Comparison of ENCODE assay signal across 8 mouse cellular contexts in genomic region chr19:58903899-58904327, GRCm38 (mm10). TPM values are rescaled to one million over a fixed set of nuclear protein-coding genes. Genes with fewer than 3 reads are reported as not detected.
A peak's percentile ranks its signal among the peaks of the same experiment; 100 is the strongest.
DNase-seq lines count a peak whose midpoint lies in the region; ATAC-seq and TF ChIP-seq lines count a peak whose summit lies in the region.

No protein-coding gene starts in this region.

- peak; percentile 54 for ATAC-seq in embryonic facial prominence, embryonic 15.5 days (ENCODE audit: insufficient number of reproducible peaks, low FRiP score, low TSS enrichment, low read depth)
- ATAC-seq in heart, embryonic 11.5 days (replicated peaks; ENCODE audit: insufficient number of reproducible peaks, low FRiP score, low TSS enrichment) = no peak; the same call in 1 of the 2 replicates
- ATAC-seq in kidney, embryonic 15.5 days (replicated peaks; ENCODE audit: low FRiP score) = peak; percentile 80
- peak; percentile 42; the same call in 1 of the 2 replicates for ATAC-seq in stomach, embryonic 14.5 days (ENCODE audit: insufficient number of reproducible peaks, insufficient read depth, low FRiP score, low read depth)

- no peaks in the 10 kb centered on the region for H3K36me3 ChIP-seq in embryonic facial prominence, embryonic 15.5 days
- no peaks in the 10 kb centered on the region for H3K36me3 ChIP-seq in heart, embryonic 11.5 days (ENCODE audit: control insufficient read depth, insufficient read depth, low read length)
- no peaks in the 10 kb centered on the region for H3K36me3 ChIP-seq in kidney, embryonic 15.5 days
- no peaks in the 10 kb centered on the region for H3K36me3 ChIP-seq in liver, adult 2 months (ENCODE audit: control insufficient read depth, insufficient read depth, low read length)
- no peaks in the 10 kb centered on the region for H3K36me3 ChIP-seq in stomach, embryonic 14.5 days (ENCODE audit: control insufficient read depth, insufficient read depth, low read length)

- TF ChIP-seq POLR2A in bone marrow macrophage, adult 2 months (IDR thresholded peaks at IDR 0.05; ENCODE audit: borderline replicate concordance, low read depth, low read length) = no peak
- TF ChIP-seq POLR2A in liver, adult 2 months (IDR thresholded peaks at IDR 0.05; ENCODE audit: extremely low read depth, insufficient read depth, low read length) = no peak

- peak; percentile 75 for DNase-seq in A20 (ENCODE audit: low read depth, low spot score)
- DNase-seq in liver, adult 2 months (ENCODE audit: extremely low read depth, low read depth, low spot score) = peak; percentile 49
- DNase-seq in natural killer cell, adult 2 months (ENCODE audit: low spot score in 2 of 2) = peak; percentile 14 to 64

- no peaks in the 10 kb centered on the region for H3K9me3 ChIP-seq in embryonic facial prominence, embryonic 15.5 days (replicated peaks)
- H3K9me3 ChIP-seq in heart, embryonic 11.5 days (replicated peaks; ENCODE audit: control insufficient read depth, low read length) = no peaks in the 10 kb centered on the region
- no peaks in the 10 kb centered on the region for H3K9me3 ChIP-seq in kidney, embryonic 15.5 days (replicated peaks)
- no peaks in the 10 kb centered on the region for H3K9me3 ChIP-seq in stomach, embryonic 14.5 days (ENCODE audit: control insufficient read depth, low read depth, low read length)

- H3K4me1 ChIP-seq in bone marrow macrophage, adult 2 months (ENCODE audit: control insufficient read depth, insufficient read depth, low read length) = peaks cover 8% of the 10 kb centered on the region
- no peaks in the 10 kb centered on the region for H3K4me1 ChIP-seq in embryonic facial prominence, embryonic 15.5 days
- H3K4me1 ChIP-seq in heart, embryonic 11.5 days (ENCODE audit: control insufficient read depth, insufficient read depth, low read length) = no peaks in the 10 kb centered on the region; the same call in 1 of the 2 replicates
- H3K4me1 ChIP-seq in kidney, embryonic 15.5 days = peaks cover 13% of the 10 kb centered on the region
- H3K4me1 ChIP-seq in liver, adult 2 months (ENCODE audit: control insufficient read depth, insufficient read depth, low read length) = no peaks in the 10 kb centered on the region
- H3K4me1 ChIP-seq in stomach, embryonic 14.5 days (ENCODE audit: control insufficient read depth, insufficient read depth, low read length) = no peaks in the 10 kb centered on the region

- H3K9ac ChIP-seq in embryonic facial prominence, embryonic 15.5 days = no peak overlapping the region
- no peak overlapping the region for H3K9ac ChIP-seq in heart, embryonic 11.5 days (ENCODE audit: low read depth, low read length)
- no peak overlapping the region for H3K9ac ChIP-seq in kidney, embryonic 15.5 days
- no peak overlapping the region for H3K9ac ChIP-seq in liver, adult 2 months (ENCODE audit: low read depth, low read length)
- H3K9ac ChIP-seq in stomach, embryonic 14.5 days (replicated peaks; ENCODE audit: low read depth, low read length) = no peak overlapping the region

- H3K27me3 ChIP-seq in embryonic facial prominence, embryonic 15.5 days = no peaks in the 10 kb centered on the region; the same call in 1 of the 2 replicates
- no peaks in the 10 kb centered on the region for H3K27me3 ChIP-seq in heart, embryonic 11.5 days (ENCODE audit: control insufficient read depth, insufficient read depth, low read length)
- H3K27me3 ChIP-seq in kidney, embryonic 15.5 days = peaks cover 5% of the 10 kb centered on the region; the same call in 1 of the 2 replicates
- no peaks in the 10 kb centered on the region for H3K27me3 ChIP-seq in liver, adult 2 months (ENCODE audit: control insufficient read depth, insufficient read depth, low read length)
- H3K27me3 ChIP-seq in stomach, embryonic 14.5 days (ENCODE audit: control insufficient read depth, insufficient read depth, low read length) = no peaks in the 10 kb centered on the region

- no peaks in the 10 kb centered on the region for H3K79me2 ChIP-seq in liver, adult 2 months (ENCODE audit: control insufficient read depth, insufficient read depth, low read length)

- TF ChIP-seq CTCF in bone marrow macrophage, adult 2 months (IDR thresholded peaks at IDR 0.05; ENCODE audit: low read depth, low read length) = peak; percentile 89
- peak; percentile 94 for TF ChIP-seq CTCF in liver, adult 2 months (IDR thresholded peaks at IDR 0.05; ENCODE audit: low read depth, low read length)

- 2% methylated on average over 11 of the region's 11 CpGs for WGBS in embryonic facial prominence, embryonic 15.5 days
- 2% methylated on average over 11 of the region's 11 CpGs for WGBS in heart, embryonic 11.5 days (ENCODE audit: insufficient replicate concordance)
- 0% methylated on average over 11 of the region's 11 CpGs for WGBS in kidney, embryonic 15.5 days
- 1% methylated on average over 11 of the region's 11 CpGs for WGBS in liver, adult 2 months
- under 1% methylated on average over 11 of the region's 11 CpGs for WGBS in stomach, embryonic 14.5 days

- peak overlapping the region; percentile 51 for H3K4me2 ChIP-seq in embryonic facial prominence, embryonic 15.5 days (replicated peaks)
- H3K4me2 ChIP-seq in heart, embryonic 11.5 days = peak overlapping the region; percentile 61
- H3K4me2 ChIP-seq in kidney, embryonic 15.5 days = peak overlapping the region; percentile 60
- peak overlapping the region; percentile 34 for H3K4me2 ChIP-seq in stomach, embryonic 14.5 days (replicated peaks; ENCODE audit: low read depth, low read length)

- H3K27ac ChIP-seq in bone marrow macrophage, adult 2 months (ENCODE audit: insufficient read depth, low read depth, low read length) = no peak overlapping the region
- no peak overlapping the region for H3K27ac ChIP-seq in embryonic facial prominence, embryonic 15.5 days (replicated peaks)
- H3K27ac ChIP-seq in heart, embryonic 11.5 days (ENCODE audit: low read depth, low read length) = no peak overlapping the region
- peak overlapping the region; percentile 70; the same call in 1 of the 2 replicates for H3K27ac ChIP-seq in kidney, embryonic 15.5 days
- no peak overlapping the region for H3K27ac ChIP-seq in liver, adult 2 months (replicated peaks; ENCODE audit: insufficient read depth, low read depth, low read length)
- no peak overlapping the region for H3K27ac ChIP-seq in stomach, embryonic 14.5 days (ENCODE audit: low read length)

- peak overlapping the region; percentile 32 for H3K4me3 ChIP-seq in bone marrow macrophage, adult 2 months (ENCODE audit: insufficient read depth, low read length)
- peak overlapping the region; percentile 34 for H3K4me3 ChIP-seq in embryonic facial prominence, embryonic 15.5 days (replicated peaks)
- peak overlapping the region; percentile 18; the same call in 1 of the 2 replicates for H3K4me3 ChIP-seq in heart, embryonic 11.5 days (ENCODE audit: low read depth, low read length)
- peak overlapping the region; percentile 33 for H3K4me3 ChIP-seq in kidney, embryonic 15.5 days (replicated peaks)
- no peak overlapping the region for H3K4me3 ChIP-seq in liver, adult 2 months (ENCODE audit: insufficient read depth, low read depth, low read length)
- H3K4me3 ChIP-seq in stomach, embryonic 14.5 days (ENCODE audit: low read depth, low read length) = peak overlapping the region; percentile 4; the same call in 1 of the 2 replicates

RNA-seq across cellular contexts. Expression of gene Eno4, which starts 39.3 kb away (rescaled TPM):
- not detected in 2 replicates for polyA plus RNA-seq in bone marrow macrophage, adult 2 months (2012; ENCODE audit: insufficient read depth, insufficient read length, missing spikeins)
- 2.0 and 4.2 TPM in 2 replicates for polyA plus RNA-seq in embryonic facial prominence, embryonic 15.5 days (2015; fragmentation: Nextera tagmentation; extraction: Ambion mirVana)
- 0.35 and 0.42 TPM in 2 replicates for polyA plus RNA-seq in heart, embryonic 11.5 days (2014; fragmentation: Nextera tagmentation; extraction: Ambion mirVana)
- 0.42 and 0.65 TPM in 2 replicates for polyA plus RNA-seq in kidney, embryonic 15.5 days (2015; fragmentation: Nextera tagmentation; extraction: Ambion mirVana)
- total RNA-seq in liver, adult 2 months (2014; rRNA removed) = not detected in 2 replicates
- polyA plus RNA-seq in liver, adult 2 months (2012; rRNA removed) = 0.05 TPM in 1 of 2 replicates, not detected in the other
- polyA plus RNA-seq in stomach, embryonic 14.5 days (2014; fragmentation: Nextera tagmentation; extraction: Ambion mirVana) = 0.32 and 0.38 TPM in 2 replicates

RNA-seq across cellular contexts. Expression of gene Hspa12a, which starts 39.5 kb away (rescaled TPM):
- polyA plus RNA-seq in bone marrow macrophage, adult 2 months (2012; ENCODE audit: insufficient read depth, insufficient read length, missing spikeins) = 0.45 TPM in 1 of 2 replicates, not detected in the other
- 5.7 and 6.0 TPM in 2 replicates for polyA plus RNA-seq in embryonic facial prominence, embryonic 15.5 days (2015; fragmentation: Nextera tagmentation; extraction: Ambion mirVana)
- 4.0 and 4.6 TPM in 2 replicates for polyA plus RNA-seq in heart, embryonic 11.5 days (2014; fragmentation: Nextera tagmentation; extraction: Ambion mirVana)
- polyA plus RNA-seq in kidney, embryonic 15.5 days (2015; fragmentation: Nextera tagmentation; extraction: Ambion mirVana) = 15.2 and 16.6 TPM in 2 replicates
- total RNA-seq in liver, adult 2 months (2014; rRNA removed) = 1.0 and 1.1 TPM in 2 replicates
- polyA plus RNA-seq in liver, adult 2 months (2012; rRNA removed) = 0.93 and 1.1 TPM in 2 replicates
- 4.9 and 5.0 TPM in 2 replicates for polyA plus RNA-seq in stomach, embryonic 14.5 days (2014; fragmentation: Nextera tagmentation; extraction: Ambion mirVana)
